Mouse (Mus musculus) liver, postnatal 0 days (tissue): ENCODE measurements around the gene H2-K1.

Source experiments
- CTCF ChIP-seq: sonication (generic); IDR thresholded peaks from 2 replicates; pipeline ENCODE4 v1.5.1; 2016; ENCODE audit warnings: antibody characterized with exemption, low read depth
- EP300 ChIP-seq: IDR thresholded peaks from 2 replicates; pipeline ENCODE4 v1.6.1; 2016; ENCODE audit warnings: antibody characterized with exemption, low read depth, mild to moderate bottlenecking

- TF ChIP-seq EP300 (no peak), CTCF (no peak)
Observed at GRCm38 (mm10) chr17:34021539-34022413, 21.6 kb upstream of the H2-K1 start.
